Mouse (Mus musculus): Measurements from ENCODE around the gene Parp9.
"Not testable (repeated sequence)": the region's sequence is repeated elsewhere in the genome, so short reads cannot be mapped to it uniquely, and the experiment has no call there.

Parp9 gene

DNA sequence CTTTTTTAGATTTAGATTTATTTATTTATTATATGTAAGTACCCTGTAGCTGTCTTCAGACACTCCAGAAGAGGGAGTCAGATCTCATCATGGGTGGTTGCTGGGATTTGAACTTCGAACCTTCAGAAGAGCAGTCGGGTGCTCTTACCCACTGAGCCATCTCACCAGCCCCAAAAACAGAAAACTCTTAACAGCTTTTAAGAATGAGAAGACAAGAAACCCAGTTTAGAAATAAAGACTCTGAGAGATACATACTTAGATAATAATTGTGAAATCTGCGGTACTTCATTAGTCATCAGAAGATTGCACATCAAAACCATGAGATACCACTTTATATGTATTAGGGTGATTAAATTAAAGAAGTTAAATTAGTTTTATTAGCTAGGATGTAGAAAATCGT lies 60.6 kb downstream of the Parp9 start:
- not testable (repeated sequence) for DNase-seq (ENCODE audit: low spot score)

DNA sequence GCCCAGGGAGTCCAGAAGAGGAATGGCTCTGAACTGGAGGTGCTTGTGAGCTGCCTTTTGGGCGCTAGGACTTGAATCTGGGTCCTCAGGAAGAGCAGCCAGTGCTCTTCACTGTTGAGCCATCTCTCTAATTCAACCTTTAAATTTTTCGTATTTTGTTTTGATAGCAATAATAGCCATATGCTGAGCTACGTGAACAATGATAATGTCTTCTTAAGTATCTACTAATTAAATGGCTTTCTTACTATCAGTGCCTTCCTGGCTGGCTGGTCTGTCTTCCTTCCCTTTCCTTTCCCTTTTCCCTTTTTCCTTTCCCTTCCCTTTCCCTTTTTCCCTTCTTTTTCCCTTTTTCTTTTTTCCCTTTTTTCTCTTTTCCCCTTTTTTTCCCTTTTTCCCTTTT lies 70.1 kb downstream of the Parp9 start:
- no peak for DNase-seq (ENCODE audit: low spot score)

DNA sequence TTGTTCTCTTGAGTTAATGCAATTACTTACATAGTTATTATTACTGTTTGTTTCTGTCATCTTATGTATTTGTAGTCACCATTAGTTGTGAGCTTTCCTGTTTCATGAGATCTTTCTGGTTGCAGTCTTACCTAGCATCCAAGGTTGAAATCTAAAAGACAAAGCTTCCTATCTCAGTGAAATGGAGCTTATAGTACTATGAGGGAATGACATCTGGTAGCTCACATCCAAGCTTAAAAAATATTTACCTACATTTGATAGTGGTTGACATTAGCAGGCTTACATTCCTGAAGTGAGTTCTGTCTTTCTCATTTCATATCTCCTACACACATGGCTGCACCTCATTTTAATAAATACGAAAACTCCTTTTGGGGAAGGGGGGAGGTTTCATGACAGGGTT lies 78.1 kb downstream of the Parp9 start:
- no peak for DNase-seq (ENCODE audit: low spot score)

Data from testis, postnatal 14 days (tissue).